Mouse (Mus musculus) small intestine, adult 2 months (tissue): ENCODE data around the gene Fhl3.

Experiments used
- CTCF ChIP-seq: fragments of 200-500 bp; IDR thresholded peaks from 2 replicates; pipeline ENCODE4 v1.5.1; 2012; ENCODE audit warnings: low read depth, mild to moderate bottlenecking, control low read depth, inconsistent platforms, low read length, moderate library complexity, mixed read lengths; ENCODE audit not compliant: insufficient replicate concordance, insufficient read length; ENCODE audit errors: extremely low read depth
- POLR2A ChIP-seq: fragments of 200-500 bp; IDR thresholded peaks from 2 replicates; pipeline ENCODE4 v1.6.1; 2012; ENCODE audit warnings: low read depth, mild to moderate bottlenecking, control low read depth, inconsistent platforms, low read length, moderate library complexity

GRCm38 (mm10) chr4:124701916-124702315 is 1.4 kb downstream of the Fhl3 start:
- TF ChIP-seq CTCF, result no peak
- TF ChIP-seq POLR2A, result no peak
